Mouse (Mus musculus): ENCODE data around the gene Dennd1a.

GRCm38 (mm10) chr2:38021166-38021565, 266.0 kb downstream of the Dennd1a start:
- TF ChIP-seq CTCF (IDR thresholded peaks at IDR 0.05; ENCODE audit: low read depth, low read length) (no peak), POLR2A (IDR thresholded peaks at IDR 0.05; ENCODE audit: insufficient read depth, low read length) (no peak)

Data from ES-Bruce4 (cell line).